9 mouse cellular contexts compared by ENCODE assay signal in the genomic region with DNA sequence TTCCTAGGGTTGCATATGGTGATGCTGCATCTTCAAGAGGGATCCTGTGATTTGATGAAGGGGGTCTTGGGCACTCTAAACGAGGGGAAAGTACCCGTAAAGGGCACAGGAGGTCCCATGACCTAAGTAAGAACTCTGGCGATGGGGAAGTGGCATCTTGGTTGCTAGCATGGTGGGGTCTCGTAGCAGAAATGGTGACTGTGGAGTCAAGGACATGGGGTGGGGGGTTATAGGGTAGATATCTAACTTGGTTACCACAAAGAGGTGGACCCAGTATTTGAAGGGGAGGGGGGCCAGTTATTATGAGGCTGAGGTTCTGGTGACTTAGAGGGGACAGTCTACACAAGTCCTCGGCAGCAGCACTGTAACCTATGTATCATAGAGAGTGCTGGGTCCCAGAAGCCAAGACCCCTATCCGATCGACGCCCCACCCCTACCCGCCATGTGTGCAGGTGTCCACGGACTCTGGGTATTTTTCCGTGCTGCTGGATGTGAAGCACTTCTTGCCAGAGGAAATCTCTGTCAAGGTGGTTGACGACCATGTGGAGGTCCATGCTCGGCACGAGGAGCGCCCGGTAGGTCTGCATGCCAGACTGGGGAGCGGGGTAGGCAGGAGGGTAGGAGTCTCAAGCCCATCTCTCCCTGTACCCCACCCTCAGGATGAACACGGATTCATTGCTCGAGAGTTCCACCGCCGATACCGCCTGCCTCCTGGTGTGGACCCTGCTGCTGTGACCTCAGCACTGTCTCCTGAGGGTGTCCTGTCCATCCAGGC. TPM values are rescaled to one million over a fixed set of nuclear protein-coding genes. Genes with fewer than 3 reads are reported as not detected.
DNase-seq lines count a peak whose midpoint lies in the region; ATAC-seq and TF ChIP-seq lines count a peak whose summit lies in the region.
"Had no signal": no experiment of that assay in that cellular context is flagged by ENCODE, and none has a peak within 500 bp of the region (broad histone marks: within the 10 kb centered on the region; RNA-seq: fewer than 3 reads in every experiment).

No protein-coding gene starts in this region.

- no peaks in the 10 kb centered on the region for H3K9me3 ChIP-seq in heart, embryonic 12.5 days (replicated peaks)
- H3K9me3 ChIP-seq in embryonic facial prominence, embryonic 11.5 days (replicated peaks; ENCODE audit: control insufficient read depth, low read length), result no peaks in the 10 kb centered on the region
- no peaks in the 10 kb centered on the region for H3K9me3 ChIP-seq in hindbrain, embryonic 15.5 days
- H3K9me3 ChIP-seq in midbrain, embryonic 14.5 days (ENCODE audit: control insufficient read depth, low read length), result no peaks in the 10 kb centered on the region
- H3K9me3 ChIP-seq: G1E had no signal

- H3K36me3 ChIP-seq in heart, embryonic 12.5 days, result peaks cover 40% of the 10 kb centered on the region
- H3K36me3 ChIP-seq in embryonic facial prominence, embryonic 11.5 days (replicated peaks; ENCODE audit: control insufficient read depth, insufficient read depth, low read depth, low read length), result peaks cover 10% of the 10 kb centered on the region
- peaks cover 27% of the 10 kb centered on the region for H3K36me3 ChIP-seq in hindbrain, embryonic 15.5 days
- H3K36me3 ChIP-seq in midbrain, embryonic 14.5 days (ENCODE audit: control insufficient read depth, insufficient read depth, low read length), result peaks cover 35% of the 10 kb centered on the region
- peaks cover 19% of the 10 kb centered on the region for H3K36me3 ChIP-seq in thymus, adult 2 months (ENCODE audit: control insufficient read depth, insufficient read depth, low read length)

- no peak for TF ChIP-seq CTCF in thymus, adult 2 months (IDR thresholded peaks at IDR 0.05; ENCODE audit: borderline replicate concordance, control insufficient read depth, extremely low read depth, insufficient read depth, low read length, poor library complexity)

- no peak for DNase-seq in heart, postnatal 25 days (ENCODE audit: low spot score)
- DNase-seq in embryonic facial prominence, embryonic 11.5 days (ENCODE audit: low spot score), result no peak
- DNase-seq in midbrain, embryonic 14.5 days, result no peak
- DNase-seq in thymus, postnatal 10 days (ENCODE audit: low spot score in 2 of 2), result no peak
- DNase-seq in gastrocnemius, postnatal 14 days, result no peak
- DNase-seq in thymus, adult 2 months, result no peak

- ATAC-seq in heart, embryonic 12.5 days (ENCODE audit: insufficient number of reproducible peaks, low FRiP score), result no peak
- no peak for ATAC-seq in embryonic facial prominence, embryonic 11.5 days (replicated peaks; ENCODE audit: insufficient number of reproducible peaks, low FRiP score, low TSS enrichment, low read depth)
- no peak for ATAC-seq in hindbrain, embryonic 15.5 days (ENCODE audit: low FRiP score, low read depth)
- no peak for ATAC-seq in midbrain, embryonic 14.5 days (ENCODE audit: low FRiP score, low TSS enrichment)

- H3K4me2 ChIP-seq in heart, embryonic 12.5 days, result peak overlapping the region; percentile 82
- H3K4me2 ChIP-seq in embryonic facial prominence, embryonic 11.5 days (ENCODE audit: low read depth, low read length), result peak overlapping the region; percentile 75
- peak overlapping the region; percentile 88 for H3K4me2 ChIP-seq in hindbrain, embryonic 15.5 days
- peak overlapping the region; percentile 74; the same call in 1 of the 2 replicates for H3K4me2 ChIP-seq in midbrain, embryonic 14.5 days (ENCODE audit: low read length)

- peak overlapping the region; percentile 66 for H3K4me3 ChIP-seq in heart, embryonic 12.5 days
- peak overlapping the region; percentile 63 for H3K4me3 ChIP-seq in embryonic facial prominence, embryonic 11.5 days (ENCODE audit: low read depth, low read length)
- no peak overlapping the region for H3K4me3 ChIP-seq in hindbrain, embryonic 15.5 days
- no peak overlapping the region for H3K4me3 ChIP-seq in midbrain, embryonic 14.5 days (replicated peaks; ENCODE audit: low read depth, low read length)
- H3K4me3 ChIP-seq in thymus, adult 2 months (ENCODE audit: control insufficient read depth, insufficient read depth, low read length), result no peak overlapping the region

- peaks cover 23% of the 10 kb centered on the region for H3K4me1 ChIP-seq in heart, embryonic 12.5 days (replicated peaks)
- peaks cover 8% of the 10 kb centered on the region for H3K4me1 ChIP-seq in embryonic facial prominence, embryonic 11.5 days (ENCODE audit: control insufficient read depth, insufficient read depth, low read length)
- H3K4me1 ChIP-seq in hindbrain, embryonic 15.5 days (replicated peaks), result peaks cover 30% of the 10 kb centered on the region
- H3K4me1 ChIP-seq in midbrain, embryonic 14.5 days (ENCODE audit: control insufficient read depth, insufficient read depth, low read length), result peaks cover 18% of the 10 kb centered on the region
- H3K4me1 ChIP-seq in thymus, adult 2 months (replicated peaks; ENCODE audit: control insufficient read depth, insufficient read depth, low read length), result peaks cover 18% of the 10 kb centered on the region

- peak overlapping the region; percentile 76 for H3K9ac ChIP-seq in heart, embryonic 12.5 days
- H3K9ac ChIP-seq in embryonic facial prominence, embryonic 11.5 days (replicated peaks; ENCODE audit: low read length), result peak overlapping the region; percentile 79
- H3K9ac ChIP-seq in hindbrain, embryonic 15.5 days, result peak overlapping the region; percentile 52; the same call in 1 of the 2 replicates
- H3K9ac ChIP-seq in midbrain, embryonic 14.5 days (replicated peaks; ENCODE audit: low read length), result no peak overlapping the region; the same call in 1 of the 2 replicates

- no peak for TF ChIP-seq POLR2A in thymus, adult 2 months (IDR thresholded peaks at IDR 0.05; ENCODE audit: control insufficient read depth, extremely low read depth, insufficient read depth, low read length, poor library complexity)

- intact Hi-C loops in heart, postnatal 25 days (cut with DNase I), result no loop called here
- intact Hi-C loops in gastrocnemius, postnatal 14 days (cut with DNase I; ENCODE audit: low total_unique reads), result no loop called here

- H3K27me3 ChIP-seq in heart, embryonic 12.5 days (replicated peaks), result no peaks in the 10 kb centered on the region
- no peaks in the 10 kb centered on the region for H3K27me3 ChIP-seq in embryonic facial prominence, embryonic 11.5 days (ENCODE audit: control insufficient read depth, insufficient read depth, low read length)
- H3K27me3 ChIP-seq in hindbrain, embryonic 15.5 days, result no peaks in the 10 kb centered on the region
- H3K27me3 ChIP-seq in midbrain, embryonic 14.5 days (ENCODE audit: control insufficient read depth, insufficient read depth, low read length), result no peaks in the 10 kb centered on the region
- H3K27me3 ChIP-seq in thymus, adult 2 months (ENCODE audit: control insufficient read depth, insufficient read depth, low read length), result no peaks in the 10 kb centered on the region

- H3K27ac ChIP-seq in heart, embryonic 12.5 days (ENCODE audit: poor library complexity, severe bottlenecking), result no peak overlapping the region
- H3K27ac ChIP-seq in embryonic facial prominence, embryonic 11.5 days (replicated peaks; ENCODE audit: low read depth, low read length), result no peak overlapping the region
- H3K27ac ChIP-seq in hindbrain, embryonic 15.5 days (replicated peaks), result no peak overlapping the region
- H3K27ac ChIP-seq in midbrain, embryonic 14.5 days (replicated peaks; ENCODE audit: low read depth, low read length), result no peak overlapping the region
- no peak overlapping the region for H3K27ac ChIP-seq in thymus, adult 2 months (ENCODE audit: control insufficient read depth, insufficient read depth, low read length)

- 85% methylated on average over 22 of the region's 22 CpGs for WGBS in heart, embryonic 12.5 days
- WGBS in embryonic facial prominence, embryonic 11.5 days, result 86% methylated on average over 22 of the region's 22 CpGs
- 83% methylated on average over 22 of the region's 22 CpGs for WGBS in hindbrain, embryonic 15.5 days
- 83% methylated on average over 22 of the region's 22 CpGs for WGBS in midbrain, embryonic 14.5 days
- WGBS in thymus, adult 2 months, result 87% methylated on average over 22 of the region's 22 CpGs

RNA-seq across cellular contexts. Expression of a gene that starts 1.9 kb away (rescaled TPM):
- polyA plus RNA-seq in heart, embryonic 12.5 days (2016; fragmentation: Nextera tagmentation; extraction: Ambion mirVana), result 9.3 and 12.7 TPM in 2 replicates
- total RNA-seq in heart, postnatal 25 days (2021), result 1 to 10 TPM; 4.5 to 4.7 TPM
- 13.0 and 13.7 TPM in 2 replicates for polyA plus RNA-seq in embryonic facial prominence, embryonic 11.5 days (2014; fragmentation: Nextera tagmentation; extraction: Ambion mirVana)
- 8.4 and 9.1 TPM in 2 replicates for polyA plus RNA-seq in hindbrain, embryonic 15.5 days (2015; fragmentation: Nextera tagmentation; extraction: Ambion mirVana)
- 7.4 and 10.9 TPM in 2 replicates for polyA plus RNA-seq in midbrain, embryonic 14.5 days (2014; fragmentation: Nextera tagmentation; extraction: Ambion mirVana)
- 1 to 10 TPM; 3.9 to 4.8 TPM for total RNA-seq in gastrocnemius, postnatal 14 days (2021)
- polyA plus RNA-seq in thymus, adult 2 months (2012; rRNA removed), result 36.1 and 36.3 TPM in 2 replicates

RNA-seq across cellular contexts. Expression of a gene that starts 2.0 kb away (rescaled TPM):
- 30.5 and 31.6 TPM in 2 replicates for polyA plus RNA-seq in heart, embryonic 12.5 days (2016; fragmentation: Nextera tagmentation; extraction: Ambion mirVana)
- 100 to 1,000 TPM; 720 to 731 TPM for total RNA-seq in heart, postnatal 25 days (2021)
- polyA plus RNA-seq in embryonic facial prominence, embryonic 11.5 days (2014; fragmentation: Nextera tagmentation; extraction: Ambion mirVana), result 4.4 and 6.2 TPM in 2 replicates
- polyA plus RNA-seq in hindbrain, embryonic 15.5 days (2015; fragmentation: Nextera tagmentation; extraction: Ambion mirVana), result 11.1 and 13.2 TPM in 2 replicates
- polyA plus RNA-seq in midbrain, embryonic 14.5 days (2014; fragmentation: Nextera tagmentation; extraction: Ambion mirVana), result 6.3 and 7.4 TPM in 2 replicates
- 100 to 1,000 TPM; 455 to 476 TPM for total RNA-seq in gastrocnemius, postnatal 14 days (2021)
- polyA plus RNA-seq in thymus, adult 2 months (2012; rRNA removed), result 30.0 and 89.6 TPM in 2 replicates

RNA-seq across cellular contexts. Expression of a gene that starts 5.6 kb away (rescaled TPM):
- polyA plus RNA-seq in heart, embryonic 12.5 days (2016; fragmentation: Nextera tagmentation; extraction: Ambion mirVana), result 31.1 and 34.8 TPM in 2 replicates
- 10 to 100 TPM; 15.1 to 15.5 TPM for total RNA-seq in heart, postnatal 25 days (2021)
- 40.2 and 44.8 TPM in 2 replicates for polyA plus RNA-seq in embryonic facial prominence, embryonic 11.5 days (2014; fragmentation: Nextera tagmentation; extraction: Ambion mirVana)
- 52.7 and 53.1 TPM in 2 replicates for polyA plus RNA-seq in hindbrain, embryonic 15.5 days (2015; fragmentation: Nextera tagmentation; extraction: Ambion mirVana)
- polyA plus RNA-seq in midbrain, embryonic 14.5 days (2014; fragmentation: Nextera tagmentation; extraction: Ambion mirVana), result 49.9 and 59.1 TPM in 2 replicates
- total RNA-seq in gastrocnemius, postnatal 14 days (2021), result 1 to 10 TPM; 8.4 to 9.1 TPM
- 73.0 and 78.6 TPM in 2 replicates for polyA plus RNA-seq in thymus, adult 2 months (2012; rRNA removed)

RNA-seq across cellular contexts. Expression of a gene that starts 9.1 kb away (rescaled TPM):
- polyA plus RNA-seq in heart, embryonic 12.5 days (2016; fragmentation: Nextera tagmentation; extraction: Ambion mirVana), result 82.4 and 88.8 TPM in 2 replicates
- total RNA-seq in heart, postnatal 25 days (2021), result 10 to 100 TPM; 63.7 to 66.4 TPM
- polyA plus RNA-seq in embryonic facial prominence, embryonic 11.5 days (2014; fragmentation: Nextera tagmentation; extraction: Ambion mirVana), result 99.9 and 102 TPM in 2 replicates
- polyA plus RNA-seq in hindbrain, embryonic 15.5 days (2015; fragmentation: Nextera tagmentation; extraction: Ambion mirVana), result 89.7 and 92.1 TPM in 2 replicates
- polyA plus RNA-seq in midbrain, embryonic 14.5 days (2014; fragmentation: Nextera tagmentation; extraction: Ambion mirVana), result 103 and 104 TPM in 2 replicates
- 10 to 100 TPM; 49.6 to 50.1 TPM for total RNA-seq in gastrocnemius, postnatal 14 days (2021)
- polyA plus RNA-seq in thymus, adult 2 months (2012; rRNA removed), result 81.5 and 84.2 TPM in 2 replicates

RNA-seq across cellular contexts. Expression of a gene that starts 9.1 kb away (rescaled TPM):
- 10.5 and 10.6 TPM in 2 replicates for polyA plus RNA-seq in heart, embryonic 12.5 days (2016; fragmentation: Nextera tagmentation; extraction: Ambion mirVana)
- total RNA-seq in heart, postnatal 25 days (2021), result 1 to 10 TPM; 1.4 to 1.9 TPM
- 5.9 and 7.0 TPM in 2 replicates for polyA plus RNA-seq in embryonic facial prominence, embryonic 11.5 days (2014; fragmentation: Nextera tagmentation; extraction: Ambion mirVana)
- 15.4 and 17.5 TPM in 2 replicates for polyA plus RNA-seq in hindbrain, embryonic 15.5 days (2015; fragmentation: Nextera tagmentation; extraction: Ambion mirVana)
- 8.2 and 11.8 TPM in 2 replicates for polyA plus RNA-seq in midbrain, embryonic 14.5 days (2014; fragmentation: Nextera tagmentation; extraction: Ambion mirVana)
- total RNA-seq in gastrocnemius, postnatal 14 days (2021), result 1 to 10 TPM in 1 of 2 experiments, under 1 TPM in 1; 0.74 to 1.7 TPM
- 7.3 and 8.8 TPM in 2 replicates for polyA plus RNA-seq in thymus, adult 2 months (2012; rRNA removed)

Comparison
In these comparisons a context has a peak if more than half of its experiments do, and no peak if none do; other contexts are left out.
1. H3K4me3 ChIP-seq: peak in heart, embryonic 12.5 days (single experiment) and embryonic facial prominence, embryonic 11.5 days (single experiment); none in hindbrain, embryonic 15.5 days (single experiment), midbrain, embryonic 14.5 days (single experiment) and thymus, adult 2 months (single experiment).
2. Peak in every context shown above with its lines, with median percentiles within 50 percentile points of each other: H3K4me2 ChIP-seq.